Mouse (Mus musculus) cortical plate, adult 2 months (tissue): ENCODE data around the gene Syne2.

ENCODE experiments used
- CTCF ChIP-seq: fragments of 200-500 bp; IDR thresholded peaks from 2 replicates; pipeline ENCODE4 v1.5.1; 2011; ENCODE audit warnings: mild to moderate bottlenecking, control low read depth, low read length; ENCODE audit not compliant: insufficient read depth; ENCODE audit errors: extremely low read depth
- POLR2A ChIP-seq: fragments of 200-500 bp; IDR thresholded peaks from 2 replicates; pipeline ENCODE4 v1.6.1; 2011; ENCODE audit warnings: mild to moderate bottlenecking, low read length, control low read depth; ENCODE audit not compliant: insufficient read depth; ENCODE audit errors: extremely low read depth

DNA sequence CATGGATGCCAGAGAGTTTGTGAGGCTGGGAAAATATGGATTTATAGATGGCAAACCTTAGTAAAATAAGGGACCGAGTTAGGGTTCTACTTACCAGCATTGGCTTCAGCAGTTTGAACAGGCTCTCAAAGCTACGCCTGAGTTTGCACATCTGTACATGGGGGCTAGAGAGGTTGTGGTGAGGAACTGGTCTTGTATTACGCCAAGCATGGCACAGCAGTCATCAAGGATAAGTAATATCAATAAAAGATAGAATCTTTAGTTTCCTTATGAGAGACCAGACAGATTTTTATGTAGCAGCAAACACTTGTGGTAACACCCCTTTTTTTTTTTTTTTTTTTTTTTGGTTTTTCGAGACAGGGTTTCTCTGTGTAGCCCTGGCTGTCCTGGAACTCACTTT, 194.9 kb downstream of the Syne2 start:
- TF ChIP-seq CTCF (no peak), POLR2A (no peak)
